Mouse (Mus musculus): ENCODE results near the gene Itga10.

GRCm38 (mm10) chr3:96639219-96639618 lies 6.2 kb upstream of the Itga10 start:
- TF ChIP-seq CTCF (IDR thresholded peaks at IDR 0.05; ENCODE audit: insufficient read depth, low read depth, low read length) (no peak), POLR2A (IDR thresholded peaks at IDR 0.05; ENCODE audit: insufficient read depth, low read depth, low read length) (no peak)
